Mouse (Mus musculus) lung, postnatal 0 days (tissue): Measurements from ENCODE around the gene Tmub1.

Experiments
- CTCF ChIP-seq: IDR thresholded peaks from 2 replicates; pipeline ENCODE4 v1.5.1; 2016; ENCODE audit warnings: antibody characterized with exemption, mild to moderate bottlenecking
- EP300 ChIP-seq: IDR thresholded peaks from 2 replicates; pipeline ENCODE4 v1.6.1; 2016; ENCODE audit warnings: antibody characterized with exemption, mild to moderate bottlenecking, control low read depth

DNA sequence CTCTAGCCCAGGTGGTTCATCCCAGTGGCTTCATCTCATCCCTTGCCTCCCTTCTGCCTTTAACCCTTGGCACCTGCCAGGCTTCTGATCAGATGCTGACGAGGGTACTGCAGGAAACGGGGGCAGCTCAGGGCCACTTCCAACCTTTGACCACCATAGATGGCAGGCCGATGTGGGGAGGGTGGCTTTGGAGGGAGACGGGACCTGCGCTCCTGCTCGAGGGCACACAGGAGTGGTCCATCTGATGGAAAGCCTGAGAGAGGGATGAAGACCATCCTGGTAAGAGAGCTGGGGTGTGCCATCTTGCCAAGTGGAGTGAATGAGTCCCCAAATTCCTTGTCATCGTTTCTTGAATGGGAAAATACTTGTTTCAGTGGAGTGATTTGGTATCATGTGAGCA is 4.5 kb downstream of the Tmub1 start:
- TF ChIP-seq CTCF = no peak
- TF ChIP-seq EP300 = no peak
